Mouse (Mus musculus) brown adipose tissue, adult 24 weeks (tissue): ENCODE data around the gene Gsto1. TPM values are rescaled to one million over a fixed set of nuclear protein-coding genes. Genes with fewer than 3 reads are reported as not detected.

Experiments
- H3K27ac ChIP-seq: fragments of 200-500 bp; replicated peaks from 2 replicates; pipeline ENCODE4 v1.5.1; 2012; ENCODE audit warnings: low read depth, mild to moderate bottlenecking, low read length
- H3K4me1 ChIP-seq: fragments of 200-500 bp; 2 replicates; pipeline ENCODE4 v1.6.1; 2012; ENCODE audit warnings: low read length, mixed read lengths; ENCODE audit not compliant: control insufficient read depth, insufficient read depth, insufficient read length
- H3K4me3 ChIP-seq: fragments of 200-500 bp; 2 replicates; pipeline ENCODE4 v1.5.1; 2012; ENCODE audit warnings: low read depth, mild to moderate bottlenecking, low read length, moderate library complexity; ENCODE audit not compliant: insufficient read depth
- polyA plus RNA-seq: library from polyadenylated mRNA; stranded (reverse); fragments of >200 nt; gene quantifications from 2 replicates; pipeline ENCODE4 v1.2.4, GENCODE M21; 2012; ENCODE audit not compliant: missing spikeins, insufficient read depth, insufficient read length

Gsto1 gene
- polyA plus RNA-seq, 1 experiment: 196 TPM

DNA sequence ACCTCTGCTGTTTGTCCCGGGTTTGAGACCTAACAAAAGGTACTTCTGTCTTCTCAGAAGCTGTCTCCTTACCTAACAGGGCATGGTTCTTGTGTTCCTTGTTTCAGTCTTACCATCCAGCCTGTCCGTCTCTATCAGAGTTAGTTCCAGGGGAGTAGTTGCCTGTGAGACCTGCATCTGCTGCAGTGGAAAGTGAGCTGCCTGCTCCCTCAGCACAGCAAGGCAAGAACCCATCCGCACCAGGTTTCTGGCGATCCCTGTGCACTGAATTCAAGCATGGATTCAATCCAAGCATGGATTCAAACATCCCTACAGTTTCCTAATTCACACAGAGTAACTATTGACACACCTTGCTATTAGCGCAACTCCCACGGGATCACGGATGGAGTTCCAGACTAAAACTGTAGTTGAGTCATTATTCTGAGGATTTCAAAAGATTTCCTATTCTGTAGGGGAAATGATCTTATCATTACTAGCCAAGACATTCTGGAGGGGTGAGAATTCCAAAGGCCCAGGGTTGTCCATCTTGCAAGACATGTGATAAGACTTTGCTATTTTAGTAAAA lies 15.4 kb downstream of the Gsto1 start:
- Histone ChIP-seq H3K4me3 (no peak overlapping the region), H3K27ac (no peak overlapping the region), H3K4me1 (no peaks in the 10 kb centered on the region)

DNA sequence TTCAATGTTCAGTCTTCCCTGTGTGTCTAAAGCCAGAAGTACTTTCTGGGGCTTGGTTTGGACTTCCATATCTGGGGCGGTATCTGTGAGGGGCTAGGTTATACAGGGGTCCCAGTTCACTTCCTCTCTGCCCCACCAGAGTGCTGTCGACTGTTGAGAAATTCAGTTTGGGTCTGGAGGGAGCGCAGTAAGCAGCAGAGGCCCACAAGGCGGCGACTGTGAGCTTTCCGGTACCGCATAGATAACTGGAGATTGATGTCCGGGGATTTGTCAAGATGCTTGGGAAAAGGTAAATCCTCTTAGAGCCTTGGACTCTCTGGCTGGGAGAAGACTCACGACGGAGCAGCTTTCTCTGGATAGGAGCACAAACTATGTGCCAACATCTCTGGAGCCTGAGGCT lies 16.7 kb downstream of the Gsto1 start:
- H3K4me3 ChIP-seq: no peak overlapping the region

DNA sequence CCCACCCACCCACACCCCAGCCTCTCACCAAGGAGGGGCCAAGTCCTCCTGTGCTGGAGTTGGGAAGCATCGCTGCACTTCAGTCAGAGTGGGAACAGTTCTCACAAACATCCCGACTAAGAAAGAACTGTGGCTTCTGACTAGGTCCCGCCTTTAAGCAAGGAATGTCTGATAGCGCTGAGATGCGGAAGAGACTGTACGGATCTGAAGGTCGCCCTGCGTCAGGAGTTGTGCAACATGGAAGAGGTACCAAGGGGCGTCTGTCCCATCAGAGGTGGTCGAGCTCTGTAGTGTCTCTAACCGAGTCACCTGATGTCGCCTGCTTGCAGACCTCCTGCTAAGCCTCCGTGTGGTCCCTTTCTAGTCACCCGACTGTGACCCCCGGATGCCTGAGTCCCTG lies 21.5 kb downstream of the Gsto1 start:
- H3K4me1 ChIP-seq: no peaks in the 10 kb centered on the region
- H3K4me3 ChIP-seq: no peak overlapping the region

More for the DNA sequence above, 16.7 kb downstream of the Gsto1 start:
- no peak overlapping the region for H3K27ac ChIP-seq
- no peaks in the 10 kb centered on the region for H3K4me1 ChIP-seq

DNA sequence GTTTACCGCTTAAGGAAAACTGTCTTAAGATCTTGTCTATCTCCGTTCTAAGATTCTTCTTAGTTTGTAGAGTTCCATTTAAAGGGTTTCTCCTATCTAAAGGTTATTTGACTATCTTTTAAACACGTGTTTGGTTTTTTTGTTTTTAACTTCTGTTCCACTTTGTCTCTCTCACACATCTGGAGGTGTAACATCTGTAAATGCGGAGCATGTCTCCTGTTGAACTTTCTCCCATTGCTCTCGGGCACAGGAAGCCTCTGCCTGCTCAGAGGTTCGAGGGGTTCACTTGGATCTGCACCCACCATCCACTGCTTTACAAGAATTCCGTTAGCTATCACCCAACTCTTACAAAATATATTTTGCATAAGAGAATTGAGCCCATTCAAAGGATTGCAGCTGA lies 26.8 kb downstream of the Gsto1 start:
- no peaks in the 10 kb centered on the region for H3K4me1 ChIP-seq
- H3K4me3 ChIP-seq: no peak overlapping the region
- H3K27ac ChIP-seq: no peak overlapping the region

More for the DNA sequence above, 21.5 kb downstream of the Gsto1 start:
- H3K27ac ChIP-seq: no peak overlapping the region

DNA sequence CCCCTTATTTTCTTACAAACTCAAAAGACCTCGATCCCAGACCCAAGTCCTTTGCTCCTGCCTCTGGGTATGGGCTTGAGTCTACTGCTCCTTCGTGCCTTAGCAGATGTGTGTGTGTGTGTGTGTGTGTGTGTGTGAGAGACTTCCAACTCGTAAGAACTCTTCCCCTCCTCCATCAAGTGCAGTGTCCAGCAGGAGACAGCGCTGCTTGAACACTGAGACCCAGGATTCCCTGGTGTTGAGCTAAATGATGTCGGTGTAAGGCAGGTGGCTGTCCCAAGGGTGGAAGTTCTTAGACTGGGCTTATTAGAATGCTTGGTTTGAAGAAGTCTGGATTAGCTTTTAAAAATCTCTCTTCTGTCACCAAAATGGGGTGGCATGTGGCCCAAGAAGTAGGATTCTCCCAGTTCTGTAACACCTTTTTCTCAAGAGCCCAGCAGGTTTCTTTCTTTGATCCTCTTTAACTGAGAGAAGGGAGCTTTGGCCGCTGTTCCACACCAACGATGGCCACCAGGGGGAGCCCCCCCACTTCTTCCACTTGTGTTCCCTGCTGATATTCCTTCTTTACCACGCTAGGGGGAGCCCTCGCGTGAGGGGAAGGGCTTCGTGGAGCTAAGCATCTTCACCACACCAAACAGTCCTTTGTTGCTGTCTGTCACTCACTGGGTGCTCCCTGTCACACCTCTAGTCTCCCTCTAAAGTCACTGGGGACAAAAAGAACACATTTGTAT lies 27.5 kb downstream of the Gsto1 start:
- Histone ChIP-seq H3K4me3 (no peak overlapping the region), H3K4me1 (no peaks in the 10 kb centered on the region), H3K27ac (no peak overlapping the region)

DNA sequence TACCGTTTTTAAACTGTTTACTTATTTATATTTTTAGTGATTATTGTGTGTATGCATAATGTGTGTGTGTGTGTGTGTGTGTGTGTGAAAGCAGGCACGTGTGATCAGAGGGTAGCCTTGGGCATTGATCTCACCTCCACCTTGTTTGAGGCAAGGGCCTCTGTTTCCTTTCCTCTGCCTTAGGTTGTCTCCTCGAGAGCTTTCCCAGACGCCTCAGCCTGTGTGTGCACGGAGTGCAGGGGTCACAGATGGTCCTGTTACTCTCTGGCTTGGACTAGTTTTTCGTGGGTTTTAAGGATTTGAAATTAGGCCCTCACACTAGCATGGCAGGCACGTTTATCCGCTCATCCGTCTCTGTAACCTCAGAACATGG lies 28.1 kb downstream of the Gsto1 start:
- no peak overlapping the region for H3K27ac ChIP-seq
- H3K4me3 ChIP-seq: no peak overlapping the region
- no peaks in the 10 kb centered on the region for H3K4me1 ChIP-seq

DNA sequence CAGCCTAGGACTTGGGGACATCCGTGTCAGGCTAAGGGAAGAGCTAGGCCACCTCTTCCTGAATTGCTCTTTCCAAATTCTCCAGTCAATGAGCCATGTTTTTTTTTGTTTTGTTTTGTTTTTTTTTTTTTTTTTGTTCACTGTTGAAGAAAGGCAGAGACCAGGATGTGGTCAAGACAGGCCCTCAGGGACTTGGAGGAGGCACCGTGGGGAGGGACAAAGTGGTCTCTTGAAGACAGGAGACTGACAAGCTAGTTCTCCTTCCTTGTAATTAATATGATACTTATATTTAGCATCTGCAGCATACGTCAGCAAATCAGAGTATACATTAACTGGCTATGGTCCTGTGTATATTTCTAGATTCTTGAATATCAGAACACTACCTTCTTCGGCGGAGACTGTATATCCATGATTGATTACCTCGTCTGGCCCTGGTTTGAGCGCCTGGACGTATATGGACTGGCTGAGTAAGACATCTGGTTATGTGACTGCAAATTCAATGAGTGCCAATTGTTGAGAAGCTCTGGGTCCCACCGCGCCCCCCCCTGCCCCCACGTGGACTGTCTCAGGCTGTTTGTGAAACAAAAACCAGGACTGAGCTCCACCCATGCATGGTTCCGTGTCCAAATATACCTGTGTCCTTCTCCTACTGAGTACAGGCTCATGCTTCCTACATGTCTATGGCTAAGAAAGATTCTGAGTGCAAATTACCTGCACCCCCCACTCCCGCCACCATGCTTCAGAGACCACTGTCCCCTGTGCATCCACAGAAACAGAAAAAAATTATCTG lies 29.7 kb downstream of the Gsto1 start:
- Histone ChIP-seq H3K4me1 (no peaks in the 10 kb centered on the region), H3K4me3 (no peak overlapping the region), H3K27ac (no peak overlapping the region)

DNA sequence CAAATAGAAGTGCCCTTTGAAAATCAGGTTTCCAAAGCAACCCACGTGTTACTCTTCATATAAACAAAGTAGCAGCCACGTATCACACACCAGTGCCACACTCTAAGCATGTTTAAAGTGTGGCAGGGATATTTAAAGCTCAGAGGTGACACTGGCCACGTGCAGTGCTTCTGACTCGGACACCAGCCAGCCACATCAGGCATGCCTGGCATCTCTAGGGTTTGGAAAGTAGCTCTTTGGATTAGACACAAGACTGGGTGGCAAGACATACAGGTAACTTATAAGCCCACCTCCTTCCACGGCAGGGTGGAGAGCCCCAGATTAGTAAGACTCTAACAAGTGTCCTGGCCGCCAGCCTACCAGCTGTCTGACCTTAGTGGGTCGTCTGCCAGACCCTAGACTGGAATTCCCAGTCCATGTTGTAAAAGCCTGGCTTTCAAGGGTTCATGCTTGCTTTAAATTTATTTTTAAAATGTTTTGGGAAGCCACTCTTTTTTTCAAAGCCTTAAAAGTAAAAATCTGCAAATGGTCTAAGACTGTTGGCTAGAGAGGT lies 30.5 kb downstream of the Gsto1 start:
- Histone ChIP-seq H3K4me1 (no peaks in the 10 kb centered on the region), H3K27ac (no peak overlapping the region), H3K4me3 (no peak overlapping the region)

DNA sequence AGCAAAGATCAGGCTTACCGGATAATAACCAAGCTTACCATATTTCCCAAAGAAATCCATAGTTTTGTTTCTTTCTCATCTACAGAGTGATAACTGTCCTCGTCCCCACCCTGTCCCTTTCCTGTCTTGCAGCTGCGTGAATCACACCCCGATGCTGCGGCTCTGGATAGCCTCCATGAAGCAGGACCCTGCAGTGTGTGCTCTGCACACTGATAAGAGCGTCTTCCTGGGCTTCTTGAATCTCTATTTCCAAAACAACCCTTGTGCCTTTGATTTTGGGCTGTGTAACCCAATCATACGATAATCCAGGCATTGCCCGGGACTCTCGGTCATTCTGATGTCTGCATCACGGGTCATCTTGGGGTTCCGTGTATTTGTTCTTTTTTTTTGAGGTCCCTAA lies 31.1 kb downstream of the Gsto1 start:
- no peaks in the 10 kb centered on the region for H3K4me1 ChIP-seq
- no peak overlapping the region for H3K4me3 ChIP-seq
- peak overlapping the region; percentile 19; the same call in 1 of the 2 replicates for H3K27ac ChIP-seq

DNA sequence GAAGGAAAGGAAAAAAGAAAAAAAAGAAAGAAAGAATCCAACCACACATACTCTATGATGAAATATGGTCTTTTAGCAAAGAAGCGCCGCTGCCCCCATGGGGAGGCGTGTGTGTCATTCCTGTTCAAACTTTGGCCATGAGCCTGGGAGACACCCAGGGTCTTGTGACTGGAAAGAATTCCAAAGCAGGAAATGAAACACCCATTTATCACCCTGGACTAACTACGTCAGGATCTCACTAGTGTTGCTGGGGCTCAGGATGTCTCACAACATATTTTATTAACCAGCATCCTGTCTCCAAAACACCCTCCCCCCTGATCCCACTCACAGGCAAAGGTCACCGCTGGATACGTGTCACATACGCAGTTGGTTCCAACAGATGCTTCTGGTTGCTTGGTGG lies 31.8 kb downstream of the Gsto1 start:
- Histone ChIP-seq H3K4me3 (no peak overlapping the region), H3K27ac (peak overlapping the region; percentile 41; the same call in 1 of the 2 replicates), H3K4me1 (peaks cover 3% of the 10 kb centered on the region; the same call in 1 of the 2 replicates)

DNA sequence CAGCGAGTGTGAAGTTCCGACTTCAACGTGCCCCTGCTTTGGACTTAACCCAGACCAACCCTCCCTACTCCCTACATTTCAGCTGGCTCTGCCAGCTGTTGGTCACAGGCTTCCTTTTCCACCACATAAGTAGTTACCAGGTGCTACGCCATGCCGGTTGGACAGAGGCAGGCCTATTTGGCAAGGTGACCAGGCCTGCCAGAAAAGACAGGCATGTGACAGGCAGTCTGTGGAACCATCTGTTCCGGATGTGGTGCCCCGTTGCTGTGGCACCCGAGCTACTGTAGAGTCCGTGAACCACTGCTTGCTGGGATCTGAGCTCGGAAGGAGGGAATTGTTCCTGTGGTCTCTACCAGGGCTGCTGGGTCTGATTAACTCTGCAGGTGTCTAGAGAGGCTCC lies 32.6 kb downstream of the Gsto1 start:
- peaks cover 7% of the 10 kb centered on the region; the same call in 1 of the 2 replicates for H3K4me1 ChIP-seq
- H3K27ac ChIP-seq: peak overlapping the region; percentile 41; the same call in 1 of the 2 replicates

DNA sequence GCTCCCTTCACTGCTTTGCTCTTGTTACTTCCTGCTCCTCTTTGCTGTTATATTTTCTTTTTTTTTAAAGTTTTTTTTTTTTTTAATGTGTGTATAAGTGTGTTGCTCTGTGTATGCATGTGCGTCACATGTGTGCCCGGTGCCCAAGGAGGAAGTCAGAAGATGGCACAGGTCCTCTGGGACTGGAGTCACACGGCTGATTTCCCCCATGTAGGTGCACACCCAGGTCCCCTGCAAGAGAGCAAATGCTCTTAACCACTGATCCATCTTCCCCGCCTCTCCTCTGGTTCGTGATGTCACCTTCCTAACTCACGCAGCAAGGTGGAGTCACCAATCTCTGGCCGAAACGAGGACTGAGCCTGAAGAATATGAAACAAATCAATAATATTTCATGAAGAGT lies 33.3 kb downstream of the Gsto1 start:
- no peak overlapping the region for H3K4me3 ChIP-seq
- no peak overlapping the region for H3K27ac ChIP-seq
- H3K4me1 ChIP-seq: peaks cover 7% of the 10 kb centered on the region; the same call in 1 of the 2 replicates

More for the DNA sequence above, 32.6 kb downstream of the Gsto1 start:
- H3K4me3 ChIP-seq: no peak overlapping the region

DNA sequence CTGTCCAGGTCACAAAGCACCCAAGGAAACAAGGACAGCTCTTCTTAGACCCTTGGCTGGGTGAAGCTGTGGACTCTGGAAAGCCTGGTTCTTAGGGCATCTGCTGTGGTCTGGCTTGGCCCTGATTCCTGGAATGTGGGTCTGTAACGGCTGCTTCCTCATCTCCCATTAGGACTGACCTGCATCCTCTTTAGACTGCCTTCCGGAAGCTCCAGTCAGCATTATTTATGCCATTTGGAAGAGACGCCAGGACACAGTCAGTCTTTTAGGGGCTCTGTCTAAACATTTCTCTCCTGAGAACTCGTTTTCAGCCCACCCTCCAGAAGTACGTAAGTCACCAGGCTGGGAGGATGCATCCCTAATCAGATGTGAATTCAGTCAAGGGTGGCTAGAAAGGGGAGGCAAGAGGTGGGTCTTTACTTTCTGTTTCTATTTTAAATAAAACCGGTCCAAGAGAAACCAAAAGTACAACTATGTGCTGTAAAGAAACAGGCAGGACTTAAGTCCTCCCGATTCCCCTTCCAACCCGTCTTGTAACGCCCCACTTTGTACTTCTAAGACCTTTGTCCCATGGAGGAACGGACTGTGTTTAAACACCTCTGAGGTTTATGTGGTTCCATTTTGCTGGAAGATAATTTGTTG lies 35.8 kb downstream of the Gsto1 start:
- H3K4me1 ChIP-seq: peaks cover 7% of the 10 kb centered on the region; the same call in 1 of the 2 replicates
- peak overlapping the region; percentile 44 for H3K4me3 ChIP-seq
- H3K27ac ChIP-seq: peak overlapping the region; percentile 92

DNA sequence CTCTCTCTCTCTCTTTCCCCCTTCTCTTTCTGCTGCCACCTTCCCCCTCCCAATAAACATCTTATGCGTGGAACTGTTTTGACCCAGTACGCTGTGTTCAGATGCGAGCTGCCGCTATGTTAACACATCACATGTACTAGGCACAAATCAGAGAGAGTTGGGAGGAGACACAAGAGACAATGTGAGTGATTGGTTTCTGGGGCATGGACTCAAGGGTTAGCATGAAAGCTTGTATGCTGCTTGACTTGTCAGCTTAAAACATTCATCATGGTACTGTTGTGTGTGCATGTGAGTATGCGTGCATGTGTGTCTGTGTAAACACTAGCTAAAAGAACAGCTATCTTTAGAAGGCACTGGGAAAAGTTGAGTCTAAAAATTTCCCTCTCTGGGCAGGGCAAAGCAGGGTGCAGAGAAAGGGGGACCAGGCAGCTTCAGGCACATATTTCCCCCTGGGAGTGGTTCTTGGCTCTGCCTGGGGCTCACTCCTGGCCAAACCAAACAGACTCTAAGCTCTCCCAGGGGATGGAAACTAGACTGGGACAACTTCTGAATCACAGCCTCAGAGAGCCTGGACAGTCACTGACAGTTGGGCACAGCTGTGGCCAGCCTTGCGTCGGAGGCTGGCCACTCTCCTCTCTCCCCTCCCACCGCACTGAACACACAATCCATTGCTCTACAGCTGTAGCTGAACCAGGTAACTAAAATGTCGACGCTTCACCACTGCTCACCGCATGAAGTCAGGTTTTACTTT lies 37.0 kb downstream of the Gsto1 start:
- H3K4me3 ChIP-seq: no peak overlapping the region
- peak overlapping the region; percentile 92 for H3K27ac ChIP-seq
- H3K4me1 ChIP-seq: peaks cover 7% of the 10 kb centered on the region; the same call in 1 of the 2 replicates
